Mouse (Mus musculus): ENCODE data around the gene Snx15. TPM values are rescaled to one million over a fixed set of nuclear protein-coding genes. Genes with fewer than 3 reads are reported as not detected.
"Not testable (repeated sequence)": the region's sequence is repeated elsewhere in the genome, so short reads cannot be mapped to it uniquely, and the experiment has no call there.

Snx15 gene
- polyA plus RNA-seq, 1 experiment from 2014 or later: 28.8 TPM

GRCm38 (mm10) chr19:6133197-6133596 lies 5.1 kb upstream of the Snx15 start:
- not testable (repeated sequence) for H3K4me3 ChIP-seq (ENCODE audit: inconsistent target); H3K79me2 ChIP-seq (ENCODE audit: inconsistent target); H3K27ac ChIP-seq; H3K36me3 ChIP-seq (ENCODE audit: inconsistent target)
- 71% methylated on average over 1 of the region's 1 CpGs for WGBS (ENCODE audit: missing documents)

DNA sequence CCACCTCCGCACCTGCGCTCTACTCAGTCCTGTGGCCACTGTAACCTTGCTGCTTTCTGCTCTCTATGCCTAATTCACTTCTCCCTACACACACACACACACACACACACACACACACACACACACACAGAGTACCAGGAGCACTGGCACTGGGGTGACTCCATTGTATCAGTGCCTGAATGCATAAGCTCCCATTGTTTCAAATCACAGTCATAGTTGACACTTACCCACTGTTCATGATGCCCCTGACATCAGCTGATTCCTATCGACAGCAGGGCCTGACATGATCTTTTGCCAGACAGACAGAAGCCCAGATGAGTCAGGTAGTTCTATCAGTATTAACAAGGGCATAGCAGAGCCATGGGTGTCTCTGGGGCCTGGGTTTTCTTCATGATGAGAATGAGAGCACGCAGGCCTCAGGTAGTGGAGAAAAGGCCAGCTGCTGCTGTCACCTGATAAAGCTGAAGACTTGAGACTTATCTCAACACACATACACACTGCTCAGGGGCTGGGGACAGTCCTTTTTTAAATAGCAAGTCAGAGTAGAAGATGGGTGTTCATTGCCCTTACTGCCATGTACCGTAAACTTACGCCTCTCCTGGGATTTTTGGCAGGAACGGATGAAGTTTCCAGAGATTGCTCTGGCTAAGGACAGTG lies 4.2 kb upstream of the Snx15 start:
- 95% methylated on average over 7 of the region's 7 CpGs for WGBS (ENCODE audit: missing documents)
- Histone ChIP-seq H3K79me2 (ENCODE audit: inconsistent target) (no peaks in the 10 kb centered on the region), H3K4me3 (ENCODE audit: inconsistent target) (no peak overlapping the region), H3K27ac (no peak overlapping the region), H3K36me3 (ENCODE audit: inconsistent target) (no peaks in the 10 kb centered on the region)

- H3K4me3 ChIP-seq (ENCODE audit: inconsistent target); H3K27ac ChIP-seq; H3K79me2 ChIP-seq (ENCODE audit: inconsistent target); H3K36me3 ChIP-seq (ENCODE audit: inconsistent target): not testable (repeated sequence)
- WGBS (ENCODE audit: missing documents): 88% methylated on average over 7 of the region's 7 CpGs
Measured at GRCm38 (mm10) chr19:6130414-6131128, 2.5 kb upstream of the Snx15 start.

DNA sequence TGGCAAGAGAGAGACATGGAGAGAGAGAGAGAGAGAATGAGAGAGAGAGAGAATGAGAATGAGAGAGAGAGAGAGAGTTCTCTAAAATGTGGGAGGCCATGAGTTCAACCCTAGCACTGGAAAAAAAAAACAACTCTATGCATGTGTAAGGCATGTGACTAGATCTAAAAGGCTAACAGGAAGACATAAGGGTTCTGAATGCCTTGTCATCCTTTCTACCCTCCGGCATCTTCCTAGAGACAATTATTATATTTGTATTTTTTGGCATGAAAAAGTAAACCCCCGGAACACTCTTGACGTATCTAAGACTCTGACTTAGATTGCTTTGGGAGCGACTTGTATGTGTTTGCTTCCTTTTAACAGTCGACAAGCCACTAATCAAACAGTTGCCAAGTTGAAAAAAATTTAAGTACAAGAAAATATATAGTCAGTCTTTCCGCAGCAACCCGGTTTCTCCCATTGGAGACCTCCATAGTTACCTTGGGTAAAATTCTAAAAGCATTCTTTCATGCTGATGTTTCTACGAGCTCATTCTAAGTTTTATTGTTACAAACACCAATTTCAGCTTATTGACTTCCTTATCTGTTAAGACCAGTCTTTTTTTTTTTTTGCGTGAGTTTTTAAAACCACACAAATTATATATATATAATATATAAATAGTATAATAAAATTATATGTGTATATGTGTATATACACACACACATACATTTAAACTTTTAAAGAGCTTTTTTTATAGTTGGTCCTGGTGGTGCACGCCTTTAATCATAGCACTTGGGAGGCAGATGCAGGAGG lies 1.1 kb downstream of the Snx15 start:
- peak overlapping the region; percentile 67 for H3K4me3 ChIP-seq (ENCODE audit: inconsistent target)
- peaks cover 8% of the 10 kb centered on the region; the same call in 1 of the 2 replicates for H3K36me3 ChIP-seq (ENCODE audit: inconsistent target)
- H3K27ac ChIP-seq: peak overlapping the region; percentile 81
- WGBS (ENCODE audit: missing documents): 63% methylated on average over 9 of the region's 10 CpGs
- peaks cover 6% of the 10 kb centered on the region; the same call in 1 of the 2 replicates for H3K79me2 ChIP-seq (ENCODE audit: inconsistent target)

DNA sequence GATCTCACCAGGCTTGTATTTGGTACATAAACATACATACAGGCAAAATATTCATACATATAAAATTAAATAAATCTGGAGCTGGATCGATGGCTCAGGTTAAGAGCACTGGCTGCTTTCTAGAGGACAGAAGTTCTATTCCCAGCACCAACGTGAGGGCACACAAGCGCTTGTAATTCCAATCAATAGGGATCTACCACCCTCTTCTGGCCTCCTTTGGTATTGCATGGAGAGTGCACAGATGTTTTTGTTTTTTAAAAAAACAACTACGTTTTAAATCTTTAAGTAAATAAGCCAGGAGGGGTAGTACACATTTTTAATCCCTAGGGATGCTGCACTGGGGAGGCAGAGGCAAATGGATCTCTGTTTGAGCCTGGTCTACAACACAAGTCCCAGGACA lies 1.8 kb downstream of the Snx15 start:
- H3K4me3 ChIP-seq (ENCODE audit: inconsistent target): no peak overlapping the region; the same call in 1 of the 2 replicates
- peak overlapping the region; percentile 81 for H3K27ac ChIP-seq
- WGBS (ENCODE audit: missing documents): 28% methylated on average over 4 of the region's 4 CpGs

DNA sequence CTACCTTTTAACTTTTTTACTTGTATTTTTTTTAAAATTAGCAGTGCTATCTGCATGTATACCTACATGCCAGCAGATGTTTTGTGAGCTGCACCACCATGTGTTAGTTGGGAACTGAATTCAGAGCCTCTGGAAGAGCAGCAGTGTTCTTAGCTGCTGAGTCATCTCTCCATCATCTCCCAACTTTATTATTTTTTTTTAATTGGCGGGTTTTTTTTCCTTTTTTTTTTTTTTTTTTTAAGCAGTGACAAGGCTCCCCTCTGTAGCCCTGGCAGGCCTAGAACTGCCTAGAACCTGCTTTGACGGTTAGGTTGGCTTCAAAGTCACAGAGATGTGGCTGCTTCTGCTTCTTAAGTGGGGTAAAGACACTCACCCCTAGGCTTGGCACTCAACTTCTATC lies 3.2 kb downstream of the Snx15 start:
- peaks cover 10% of the 10 kb centered on the region; the same call in 1 of the 2 replicates for H3K36me3 ChIP-seq (ENCODE audit: inconsistent target)
- H3K27ac ChIP-seq: no peak overlapping the region
- H3K4me3 ChIP-seq (ENCODE audit: inconsistent target): no peak overlapping the region
- 88% methylated on average over 2 of the region's 2 CpGs for WGBS (ENCODE audit: missing documents)
- H3K79me2 ChIP-seq (ENCODE audit: inconsistent target): peaks cover 6% of the 10 kb centered on the region; the same call in 1 of the 2 replicates

More for the DNA sequence above, 1.8 kb downstream of the Snx15 start:
- H3K36me3 ChIP-seq (ENCODE audit: inconsistent target): peaks cover 10% of the 10 kb centered on the region; the same call in 1 of the 2 replicates
- H3K79me2 ChIP-seq (ENCODE audit: inconsistent target): peaks cover 6% of the 10 kb centered on the region; the same call in 1 of the 2 replicates

DNA sequence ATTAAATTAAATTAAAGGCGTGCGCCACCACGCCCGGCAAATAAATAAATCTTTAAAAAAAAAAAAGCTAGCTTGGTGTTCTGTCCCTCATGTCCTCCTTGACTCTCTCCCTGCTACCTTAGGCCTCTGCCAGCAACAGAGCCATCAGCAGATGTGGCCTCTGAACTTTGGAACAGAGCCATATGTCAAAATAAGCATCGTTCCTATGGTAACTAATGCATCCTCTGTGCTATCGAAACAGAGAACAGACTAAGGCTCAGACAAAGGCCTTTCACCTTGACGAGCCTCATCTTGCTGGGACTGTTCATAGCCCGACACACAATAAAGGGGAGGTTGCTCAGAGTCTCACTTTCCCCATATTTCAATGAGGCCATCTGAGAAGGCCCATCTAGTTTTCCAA lies 4.8 kb downstream of the Snx15 start:
- peaks cover 10% of the 10 kb centered on the region; the same call in 1 of the 2 replicates for H3K36me3 ChIP-seq (ENCODE audit: inconsistent target)
- H3K27ac ChIP-seq: no peak overlapping the region
- 95% methylated on average over 8 of the region's 8 CpGs for whole genome bisulfite sequencing (ENCODE audit: missing documents)

GRCm38 (mm10) chr19:6121761-6122160 lies 6.3 kb downstream of the Snx15 start:
- peaks cover 10% of the 10 kb centered on the region; the same call in 1 of the 2 replicates for H3K36me3 ChIP-seq (ENCODE audit: inconsistent target)
- 93% methylated on average over 15 of the region's 19 CpGs for WGBS (ENCODE audit: missing documents)
- H3K4me3 ChIP-seq (ENCODE audit: inconsistent target): no peak overlapping the region
- H3K79me2 ChIP-seq (ENCODE audit: inconsistent target): peaks cover 10% of the 10 kb centered on the region; the same call in 1 of the 2 replicates
- no peak overlapping the region for H3K27ac ChIP-seq

More for the DNA sequence above, 4.8 kb downstream of the Snx15 start:
- H3K79me2 ChIP-seq (ENCODE audit: inconsistent target): peaks cover 6% of the 10 kb centered on the region; the same call in 1 of the 2 replicates
- H3K4me3 ChIP-seq (ENCODE audit: inconsistent target): no peak overlapping the region

DNA sequence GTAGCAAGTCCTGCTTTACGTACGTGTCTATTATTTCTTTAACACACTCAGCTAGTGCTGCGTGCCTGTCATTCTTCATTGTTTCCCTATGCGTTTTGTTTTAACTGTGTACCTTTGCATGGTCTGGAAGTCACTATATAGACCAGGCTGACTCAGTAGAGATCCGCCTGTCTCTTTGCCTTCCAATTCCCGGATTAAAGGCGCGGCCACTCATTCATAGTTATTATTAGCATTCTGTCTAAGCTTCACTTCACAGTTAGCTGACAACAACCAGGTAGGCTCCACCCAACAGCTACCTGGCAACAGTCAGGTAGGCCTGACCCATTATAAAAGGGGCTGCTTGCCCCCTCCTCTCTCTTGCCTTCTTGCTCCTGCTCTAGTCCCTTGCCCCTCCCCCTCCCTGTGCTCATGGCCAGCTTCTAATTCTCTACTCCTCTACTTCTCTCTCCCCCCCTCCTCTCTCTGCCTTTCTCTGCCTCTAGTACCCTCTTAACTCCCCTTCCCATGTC lies 9.4 kb downstream of the Snx15 start:
- Histone ChIP-seq H3K36me3 (ENCODE audit: inconsistent target) (peaks cover 15% of the 10 kb centered on the region; the same call in 1 of the 2 replicates), H3K27ac (peak overlapping the region; percentile 44), H3K4me3 (ENCODE audit: inconsistent target) (peak overlapping the region; percentile 45), H3K79me2 (ENCODE audit: inconsistent target) (peaks cover 12% of the 10 kb centered on the region; the same call in 1 of the 2 replicates)
- 1% methylated on average over 8 of the region's 8 CpGs for WGBS (ENCODE audit: missing documents)

DNA sequence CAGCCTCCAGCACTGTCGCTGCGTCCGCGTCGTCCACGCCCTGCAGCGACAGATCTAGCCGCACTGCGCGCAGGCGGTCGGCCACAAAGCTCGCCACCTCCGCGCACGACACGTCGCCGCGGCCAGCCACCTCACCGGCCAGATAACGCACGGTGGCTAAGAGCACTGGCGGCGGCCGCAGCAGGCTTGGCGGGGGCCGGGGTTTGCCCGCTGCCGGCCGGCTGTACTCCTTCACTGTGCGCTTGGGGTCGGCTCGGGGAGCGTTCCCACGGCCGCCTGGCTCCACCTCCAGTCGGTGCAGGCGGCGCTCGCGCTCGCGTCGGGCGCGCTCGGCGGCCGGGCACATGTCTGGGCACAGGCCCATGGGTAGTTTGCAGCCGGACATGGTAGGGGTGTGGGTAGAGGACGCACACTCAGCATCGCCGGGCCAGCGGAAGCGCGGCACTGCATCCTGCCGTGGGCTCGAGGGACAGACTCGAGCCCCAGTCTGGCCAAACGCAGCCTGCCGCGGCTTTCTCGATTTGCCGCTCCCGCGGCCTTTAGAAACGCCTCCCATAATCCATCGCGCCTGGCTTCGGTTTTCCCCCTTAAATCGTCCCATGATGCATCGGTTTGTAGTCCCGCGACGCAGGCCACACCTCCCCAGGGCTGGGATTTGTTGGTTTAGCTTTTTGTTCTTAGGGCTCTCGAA lies 10.0 kb downstream of the Snx15 start, which contains the start of gene Sac3d1:
Gene Sac3d1 (minus strand): TSS at position 665 of the 691 bp plus-strand sequence.
- peaks cover 12% of the 10 kb centered on the region; the same call in 1 of the 2 replicates for H3K79me2 ChIP-seq (ENCODE audit: inconsistent target)
- H3K27ac ChIP-seq: peak within 1 kb of the TSS; percentile 44
- H3K36me3 ChIP-seq (ENCODE audit: inconsistent target): peaks cover 10% of the 10 kb centered on the region; the same call in 1 of the 2 replicates
- H3K4me3 ChIP-seq (ENCODE audit: inconsistent target): peak within 1 kb of the TSS; percentile 72
- WGBS (ENCODE audit: missing documents): under 1% methylated on average over 77 of the region's 77 CpGs

DNA sequence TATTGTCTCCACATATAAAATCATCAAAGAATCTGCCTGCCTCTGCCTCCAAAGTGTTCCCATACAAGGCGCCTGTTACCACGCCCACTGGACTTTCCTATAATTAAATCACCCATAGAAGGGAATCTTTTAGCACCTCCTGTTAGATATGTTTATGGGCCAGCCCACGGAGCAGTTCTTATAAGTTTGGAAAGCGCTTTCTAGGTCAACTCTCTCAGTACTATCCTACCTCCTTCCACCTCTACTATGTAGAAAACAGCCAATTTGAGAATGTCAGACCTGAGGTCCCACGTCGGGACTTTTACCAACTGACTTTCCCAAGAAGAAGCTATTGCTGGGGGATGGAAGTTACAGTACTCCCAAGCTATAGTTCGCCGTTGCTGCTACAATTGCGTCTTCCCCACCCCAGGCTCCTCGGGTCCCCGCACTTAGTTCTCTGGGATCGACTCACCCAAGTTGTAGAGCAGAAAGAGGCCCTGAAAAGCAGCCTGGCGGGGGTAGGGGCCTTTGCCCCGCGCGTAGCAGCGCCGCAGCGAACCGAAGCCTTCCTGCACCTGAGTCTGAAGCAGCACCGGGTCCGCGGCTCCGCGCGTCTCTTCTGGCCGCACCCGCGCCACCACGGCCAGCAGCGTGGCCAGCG lies 10.6 kb downstream of the Snx15 start:
- 3% methylated on average over 32 of the region's 32 CpGs for WGBS (ENCODE audit: missing documents)
- peaks cover 10% of the 10 kb centered on the region; the same call in 1 of the 2 replicates for H3K36me3 ChIP-seq (ENCODE audit: inconsistent target)

DNA sequence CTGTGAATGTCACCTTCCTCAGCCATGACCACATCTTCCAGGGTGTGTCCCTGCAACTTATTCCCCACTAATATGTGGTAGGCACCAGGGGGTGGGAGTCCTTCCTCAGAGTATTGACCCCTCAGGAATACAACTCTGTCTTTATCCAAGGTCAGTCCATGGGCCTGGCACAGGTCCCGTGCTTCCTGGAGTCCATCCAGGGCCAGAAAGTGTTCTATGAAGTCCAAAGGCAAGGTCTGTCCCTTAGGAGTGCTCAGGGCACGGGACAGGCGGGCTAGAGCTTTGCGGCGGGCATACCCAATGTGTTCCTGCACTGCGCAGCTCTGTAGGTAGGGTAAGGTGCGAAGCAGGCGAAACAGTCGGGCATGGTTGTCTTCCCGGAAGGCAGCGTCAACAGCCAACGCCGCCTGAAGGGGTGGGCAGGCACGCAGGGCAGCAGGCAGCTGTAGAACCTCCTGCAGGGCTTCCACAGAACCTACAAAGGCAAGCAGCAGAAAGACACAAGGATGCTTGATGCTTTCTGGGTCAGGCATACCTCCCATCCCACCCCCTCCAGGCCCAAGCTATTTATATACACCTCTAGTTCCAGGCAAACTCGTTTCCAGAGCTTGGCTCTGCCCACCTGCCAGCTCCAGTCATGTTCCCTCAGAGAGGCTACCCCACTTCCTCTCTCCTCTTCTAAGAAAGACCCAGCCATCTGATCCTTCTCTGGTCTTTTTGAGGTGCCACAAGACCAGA lies 11.8 kb downstream of the Snx15 start:
- peaks cover 7% of the 10 kb centered on the region; the same call in 1 of the 2 replicates for H3K36me3 ChIP-seq (ENCODE audit: inconsistent target)
- 88% methylated on average over 15 of the region's 15 CpGs for WGBS (ENCODE audit: missing documents)
- no peak overlapping the region for H3K4me3 ChIP-seq (ENCODE audit: inconsistent target)
- peaks cover 12% of the 10 kb centered on the region; the same call in 1 of the 2 replicates for H3K79me2 ChIP-seq (ENCODE audit: inconsistent target)
- H3K27ac ChIP-seq: no peak overlapping the region

More for the DNA sequence above, 10.6 kb downstream of the Snx15 start:
- Histone ChIP-seq H3K79me2 (ENCODE audit: inconsistent target) (peaks cover 12% of the 10 kb centered on the region; the same call in 1 of the 2 replicates), H3K4me3 (ENCODE audit: inconsistent target) (peak overlapping the region; percentile 72), H3K27ac (peak overlapping the region; percentile 33)
